Mouse (Mus musculus): ENCODE results near the gene 1700123O20Rik.

1700123O20Rik gene

GRCm38 (mm10) chr14:54721711-54722110, 35.7 kb downstream of the 1700123O20Rik start:
- DNase-seq (ENCODE audit: low read depth, low spot score), result no peak

- no peak for DNase-seq (ENCODE audit: low read depth, low spot score)
Measured at GRCm38 (mm10) chr14:54724049-54724448, 38.0 kb downstream of the 1700123O20Rik start.

GRCm38 (mm10) chr14:54727565-54727964, 41.5 kb downstream of the 1700123O20Rik start:
- no peak for DNase-seq (ENCODE audit: low read depth, low spot score)

- no peak for DNase-seq (ENCODE audit: low read depth, low spot score)
Measured at GRCm38 (mm10) chr14:54728823-54729653, 43.0 kb downstream of the 1700123O20Rik start.

- DNase-seq (ENCODE audit: low read depth, low spot score), result no peak
Measured at GRCm38 (mm10) chr14:54730305-54730704, 44.3 kb downstream of the 1700123O20Rik start.

GRCm38 (mm10) chr14:54732206-54732605, 46.2 kb downstream of the 1700123O20Rik start:
- DNase-seq (ENCODE audit: low read depth, low spot score), result no peak

- no peak for DNase-seq (ENCODE audit: low read depth, low spot score)
Measured at GRCm38 (mm10) chr14:54734004-54734403, 48.0 kb downstream of the 1700123O20Rik start.

GRCm38 (mm10) chr14:54735221-54735620, 49.2 kb downstream of the 1700123O20Rik start:
- no peak for DNase-seq (ENCODE audit: low read depth, low spot score)

GRCm38 (mm10) chr14:54736555-54737552, 50.8 kb downstream of the 1700123O20Rik start:
- DNase-seq (ENCODE audit: low read depth, low spot score), result no peak

- no peak for DNase-seq (ENCODE audit: low read depth, low spot score)
Measured at GRCm38 (mm10) chr14:54737634-54738033, 51.6 kb downstream of the 1700123O20Rik start.
